Mouse (Mus musculus): Measurements from ENCODE around the gene Efcab10. TPM values are rescaled to one million over a fixed set of nuclear protein-coding genes. Genes with fewer than 3 reads are reported as not detected.

Efcab10 gene
- polyA plus RNA-seq (2014; fragmentation: Illumina TruSeq; extraction: RNeasy Lipid Tissue Mini Kit (QIAGEN cat#74804); ENCODE audit: insufficient read depth, low read depth, low replicate concordance): 18.2 TPM

DNA sequence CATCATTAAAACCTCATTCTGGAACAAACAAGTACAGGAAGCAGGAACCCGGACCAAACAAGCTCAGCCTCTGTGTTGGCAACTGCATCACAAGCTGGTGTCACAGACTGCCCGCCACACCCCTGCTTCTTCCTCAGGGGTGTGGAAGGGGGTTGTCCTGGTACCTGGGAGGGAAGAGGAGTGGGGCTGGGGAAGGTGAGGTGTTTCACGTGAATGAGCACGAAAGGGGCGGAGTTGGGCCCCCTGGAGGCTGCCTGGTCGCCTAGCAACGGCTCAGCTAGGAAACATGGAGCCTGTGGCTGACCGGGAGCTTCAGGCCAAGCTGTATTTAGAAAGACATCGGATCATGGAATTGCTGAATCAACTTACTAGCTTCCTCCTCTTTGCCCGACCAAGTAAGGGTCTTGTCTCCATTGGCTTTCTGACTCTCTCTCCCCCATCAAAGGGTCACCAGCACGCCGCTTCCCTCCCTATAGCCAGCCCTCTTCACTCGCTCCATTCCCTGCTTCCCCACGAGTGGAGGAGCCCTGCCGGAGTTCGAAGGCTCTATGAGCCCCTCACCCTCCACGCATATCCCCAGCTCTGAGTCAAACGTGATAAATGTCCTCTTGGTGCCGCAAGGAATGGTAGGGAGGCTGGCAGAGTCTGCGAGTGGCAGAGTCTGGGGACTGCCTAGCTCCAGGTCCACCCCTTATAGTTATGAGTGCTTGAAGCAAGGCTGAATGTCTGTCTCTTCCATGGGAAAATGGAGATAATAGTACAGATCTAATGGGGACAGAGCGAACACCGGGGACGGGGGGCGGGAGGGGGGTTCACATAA lies at the start of gene Efcab10:
Gene Efcab10, plus strand, starts transcription at position 51 of the 820 bp plus-strand sequence.

DNA sequence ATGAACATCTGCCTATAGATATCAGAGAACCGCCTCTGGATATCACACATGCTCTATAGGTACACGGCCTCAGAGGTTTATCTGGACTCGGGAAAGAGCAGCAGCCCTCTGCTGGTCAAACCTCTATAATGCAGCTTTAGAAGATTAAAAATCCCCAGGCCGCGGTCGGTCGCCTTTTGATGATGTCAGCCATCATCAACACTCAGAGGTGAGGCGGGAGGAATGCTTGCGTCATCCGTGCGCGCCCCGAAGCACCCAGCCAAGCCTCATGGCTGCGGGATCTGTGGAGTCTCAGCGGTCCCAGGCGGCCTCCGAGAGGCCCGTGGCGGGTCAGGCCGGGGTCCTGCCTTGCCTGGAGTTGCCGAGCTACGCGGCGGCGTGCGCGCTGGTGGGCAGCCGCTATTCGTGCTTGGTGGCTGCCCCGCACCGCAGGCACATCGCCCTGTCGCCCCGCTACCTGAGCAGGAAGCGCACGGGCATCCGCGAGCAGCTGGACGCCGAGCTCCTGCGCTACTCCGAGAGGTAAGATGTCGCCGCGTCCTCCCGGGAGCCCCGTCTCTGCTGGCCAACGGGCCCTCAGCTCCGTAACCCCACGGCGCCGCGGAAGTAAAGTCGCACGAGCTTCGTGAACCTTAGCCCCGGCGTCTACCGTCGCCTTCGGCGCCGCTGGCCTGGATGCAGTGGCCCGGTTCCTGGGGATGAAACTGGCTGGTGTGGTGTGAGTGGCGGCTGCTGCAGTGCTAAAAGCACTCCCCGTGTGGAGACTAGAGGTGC lies 34.9 kb downstream of the Efcab10 start, which contains the start of gene Twistnb:
Gene Twistnb, plus strand, starts transcription at position 249 of the 774 bp plus-strand sequence.

Other genes with a start within 250 kb of the Efcab10 start
- 14.7 TPM for gene Atxn7l1, start 247.2 kb upstream of the Efcab10 start, polyA plus RNA-seq (2014; fragmentation: Illumina TruSeq; extraction: RNeasy Lipid Tissue Mini Kit (QIAGEN cat#74804); ENCODE audit: insufficient read depth, low read depth, low replicate concordance)
- gene Twistnb, start 34.8 kb downstream of the Efcab10 start, polyA plus RNA-seq (2014; fragmentation: Illumina TruSeq; extraction: RNeasy Lipid Tissue Mini Kit (QIAGEN cat#74804); ENCODE audit: insufficient read depth, low read depth, low replicate concordance): 6.8 TPM